Mouse (Mus musculus) neural tube, embryonic 11.5 days (tissue): ENCODE results near the gene Znrd1as. TPM values are rescaled to one million over a fixed set of nuclear protein-coding genes. Genes with fewer than 3 reads are reported as not detected.

Source experiments
- ATAC-seq: fragments of 200-750 bp; cut with Nextera tagmentation; 2 replicates; pipeline ENCODE4 v1.8.0; 2017; ENCODE audit warnings: moderate number of reproducible peaks, mild to moderate bottlenecking, moderate TSS enrichment, moderate library complexity; ENCODE audit not compliant: insufficient read depth, low FRiP score, low TSS enrichment
- DNase-seq: peaks from one replicate; pipeline ENCODE4 v3.0.0-alpha.2; 2015; ENCODE audit warnings: low spot score
- H3K27ac ChIP-seq: fragments of 300-500 bp; sonication (generic); 2 replicates; pipeline ENCODE4 v1.5.1; 2014; ENCODE audit warnings: low read depth, mild to moderate bottlenecking, low read length
- H3K27me3 ChIP-seq: fragments of 300-500 bp; sonication (generic); 2 replicates; pipeline ENCODE4 v1.6.1; 2014; ENCODE audit warnings: mild to moderate bottlenecking, low read length, mixed read lengths; ENCODE audit not compliant: control insufficient read depth, insufficient read depth
- H3K36me3 ChIP-seq: fragments of 300-500 bp; sonication (generic); 2 replicates; pipeline ENCODE4 v1.6.1; 2014; ENCODE audit warnings: mild to moderate bottlenecking, low read length, moderate library complexity, mixed read lengths; ENCODE audit not compliant: control insufficient read depth, insufficient read depth
- H3K4me1 ChIP-seq: fragments of 300-500 bp; sonication (generic); 2 replicates; pipeline ENCODE4 v1.6.1; 2014; ENCODE audit warnings: low read length, mixed read lengths; ENCODE audit not compliant: control insufficient read depth, insufficient read depth
- H3K4me2 ChIP-seq: fragments of 300-500 bp; sonication (generic); 2 replicates; pipeline ENCODE4 v1.6.1; 2014; ENCODE audit warnings: low read depth, mild to moderate bottlenecking, moderate library complexity
- H3K4me3 ChIP-seq: fragments of 300-500 bp; sonication (generic); 2 replicates; pipeline ENCODE4 v1.5.1; 2014; ENCODE audit warnings: low read depth, low read length
- H3K9ac ChIP-seq: fragments of 300-500 bp; sonication (generic); 2 replicates; pipeline ENCODE4 v1.6.1; 2014; ENCODE audit warnings: mild to moderate bottlenecking, low read length
- H3K9me3 ChIP-seq: fragments of 300-500 bp; sonication (generic); 2 replicates; pipeline ENCODE4 v1.6.1; 2016; ENCODE audit warnings: low read length; ENCODE audit not compliant: control insufficient read depth
- WGBS: fragments of 180-500 bp; shearing (Covaris S2); extraction: QIAGEN DNeasy Blood & Tissue Kit; methylation state at CpG from one replicate; pipeline ENCODE4 v1.1.7; 2014; 5-methylcytosine and 5-hydroxymethylcytosine counted together
- polyA plus RNA-seq: library from polyadenylated mRNA; unstranded; fragments of >200 nt; fragmentation: Nextera tagmentation; extraction: Ambion mirVana; gene quantifications from 2 replicates; pipeline ENCODE4 v1.2.1, GENCODE M21; 2014

Znrd1as gene
- polyA plus RNA-seq, 1 experiment from 2014 or later, result 7.8 TPM

DNA sequence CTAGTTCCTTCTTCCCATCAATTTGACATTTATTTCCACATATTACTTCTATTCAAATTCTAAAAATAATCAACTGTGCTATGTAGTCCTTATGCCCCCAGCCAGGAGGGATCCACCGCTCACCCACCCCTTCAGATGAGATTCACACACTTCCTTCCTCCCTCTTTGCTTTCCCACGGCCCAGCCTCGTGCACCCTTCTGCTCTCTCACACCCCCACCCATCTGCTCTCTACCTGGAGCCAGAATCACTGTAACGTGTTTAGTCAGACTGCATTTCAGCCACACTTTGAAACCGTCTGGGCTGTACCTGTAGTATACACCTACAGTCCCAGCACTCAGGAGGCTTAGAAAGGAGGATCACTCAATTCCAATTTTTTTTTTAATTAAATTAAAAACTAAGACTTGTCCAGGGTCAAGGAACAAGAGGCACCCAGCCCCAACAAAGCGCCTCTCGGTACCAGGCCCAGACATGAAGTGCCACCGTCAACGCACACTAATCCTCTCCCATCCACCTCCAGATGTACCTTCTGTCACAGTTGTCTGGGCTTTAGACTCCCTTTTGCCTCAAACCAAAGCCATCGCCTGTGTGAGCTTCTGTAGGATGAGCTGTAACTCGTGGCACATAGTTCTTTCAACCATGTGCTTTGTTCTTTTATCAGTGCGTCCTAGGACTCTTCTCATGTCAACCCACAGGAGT, 29.0 kb upstream of the Znrd1as start:
- H3K27ac ChIP-seq, result no peak overlapping the region
- no peaks in the 10 kb centered on the region for H3K4me1 ChIP-seq
- WGBS, result 78% methylated on average over 12 of the region's 12 CpGs
- no peaks in the 10 kb centered on the region for H3K27me3 ChIP-seq
- DNase-seq (no peak), ATAC-seq (no peak)
- H3K36me3 ChIP-seq, result no peaks in the 10 kb centered on the region
- H3K4me3 ChIP-seq, result no peak overlapping the region
- H3K9ac ChIP-seq, result no peak overlapping the region
- H3K9me3 ChIP-seq, result no peaks in the 10 kb centered on the region
- no peak overlapping the region for H3K4me2 ChIP-seq

DNA sequence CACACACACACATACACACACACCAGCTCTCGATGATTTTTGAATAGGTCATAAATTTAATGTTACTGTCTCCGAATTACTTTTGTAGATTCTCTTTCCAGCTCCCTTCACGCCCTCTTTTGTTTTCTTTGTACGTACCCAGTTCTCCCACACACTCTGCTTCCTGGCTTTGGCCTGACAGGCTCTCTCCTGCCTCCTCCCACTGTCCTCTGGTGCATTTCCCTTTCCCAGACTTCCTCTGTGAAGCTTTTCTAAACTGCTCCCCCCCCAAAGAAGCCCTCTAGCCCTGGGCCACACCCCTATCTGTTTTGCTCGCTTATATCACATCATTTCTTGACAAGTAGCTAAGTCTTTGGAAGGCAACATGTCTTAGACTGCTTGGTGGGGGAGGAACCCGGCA, 28.2 kb upstream of the Znrd1as start:
- Histone ChIP-seq H3K4me2 (no peak overlapping the region), H3K27ac (no peak overlapping the region), H3K36me3 (no peaks in the 10 kb centered on the region), H3K9ac (no peak overlapping the region), H3K27me3 (no peaks in the 10 kb centered on the region), H3K9me3 (no peaks in the 10 kb centered on the region), H3K4me1 (no peaks in the 10 kb centered on the region), H3K4me3 (no peak overlapping the region)
- WGBS, result 74% methylated on average over 6 of the region's 6 CpGs
- ATAC-seq, result no peak
- DNase-seq, result no peak

DNA sequence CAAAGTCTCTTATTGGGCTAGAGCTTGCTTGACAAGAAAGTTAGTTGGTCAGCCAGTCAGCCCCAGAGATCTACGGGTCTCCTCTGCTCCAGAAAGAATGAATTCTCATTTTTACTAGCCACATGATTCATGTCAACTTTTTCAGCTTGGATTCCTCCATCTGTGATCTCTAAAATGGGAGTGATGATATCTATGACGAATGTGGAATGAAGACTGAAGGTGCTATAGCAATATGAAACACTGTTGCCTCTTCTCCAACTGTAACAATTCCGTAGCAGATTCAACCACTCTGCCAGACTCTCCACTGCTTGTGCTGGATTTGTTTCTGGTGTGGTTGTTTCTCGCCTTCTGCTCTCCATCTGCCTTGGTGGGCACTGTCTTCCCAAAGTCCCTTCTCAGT, 27.3 kb upstream of the Znrd1as start:
- Histone ChIP-seq H3K4me3 (no peak overlapping the region), H3K9ac (no peak overlapping the region), H3K9me3 (no peaks in the 10 kb centered on the region), H3K36me3 (no peaks in the 10 kb centered on the region), H3K27ac (no peak overlapping the region), H3K27me3 (no peaks in the 10 kb centered on the region), H3K4me1 (no peaks in the 10 kb centered on the region), H3K4me2 (no peak overlapping the region)
- ATAC-seq (no peak), DNase-seq (no peak)
- 79% methylated on average over 4 of the region's 4 CpGs for whole genome bisulfite sequencing

DNA sequence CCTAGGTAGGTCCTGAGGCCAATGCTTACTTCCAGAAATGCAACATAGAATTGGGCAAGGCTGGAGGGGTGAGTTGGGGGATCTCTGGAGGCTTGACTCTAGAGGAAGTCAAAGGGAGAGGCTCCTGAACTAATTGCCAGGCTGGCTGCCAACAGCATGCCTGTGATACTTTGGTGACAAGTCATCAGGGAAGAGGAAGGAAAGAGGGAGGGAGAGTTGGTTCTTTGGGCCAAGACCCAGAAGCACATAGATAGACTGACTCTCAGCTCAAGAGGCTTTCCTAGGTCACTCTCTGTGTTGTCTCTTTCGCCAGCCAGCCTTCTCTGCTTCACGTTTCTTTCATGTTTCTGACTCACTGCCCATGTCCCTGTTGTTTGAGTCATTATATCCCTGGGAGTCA, 26.6 kb upstream of the Znrd1as start:
- Histone ChIP-seq H3K9ac (no peak overlapping the region), H3K27ac (no peak overlapping the region), H3K4me3 (no peak overlapping the region), H3K9me3 (no peaks in the 10 kb centered on the region), H3K36me3 (no peaks in the 10 kb centered on the region), H3K27me3 (no peaks in the 10 kb centered on the region), H3K4me2 (no peak overlapping the region), H3K4me1 (no peaks in the 10 kb centered on the region)
- ATAC-seq (no peak), DNase-seq (no peak)
- WGBS, result 83% methylated on average over 2 of the region's 2 CpGs

DNA sequence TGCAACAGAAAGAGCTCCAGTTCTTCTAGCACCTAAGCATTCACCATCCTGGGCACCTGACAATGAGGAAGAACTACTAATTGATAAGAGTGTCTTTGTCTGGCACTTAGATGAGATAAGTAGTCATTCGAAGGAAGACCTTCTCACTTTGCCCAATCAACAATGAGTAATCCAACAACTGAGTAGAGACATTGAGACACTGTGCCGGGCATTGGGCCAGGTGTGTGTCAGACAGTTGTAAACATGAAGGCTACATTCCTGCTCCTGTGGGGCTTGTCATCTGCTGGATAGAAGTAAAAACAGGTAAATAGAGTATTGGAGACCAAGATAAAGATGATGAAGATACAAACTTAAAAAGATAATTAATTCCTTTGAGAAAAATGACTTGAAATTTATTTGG, 20.3 kb upstream of the Znrd1as start:
- peaks cover 10% of the 10 kb centered on the region for H3K27me3 ChIP-seq
- WGBS, result 88% methylated on average over 2 of the region's 2 CpGs

DNA sequence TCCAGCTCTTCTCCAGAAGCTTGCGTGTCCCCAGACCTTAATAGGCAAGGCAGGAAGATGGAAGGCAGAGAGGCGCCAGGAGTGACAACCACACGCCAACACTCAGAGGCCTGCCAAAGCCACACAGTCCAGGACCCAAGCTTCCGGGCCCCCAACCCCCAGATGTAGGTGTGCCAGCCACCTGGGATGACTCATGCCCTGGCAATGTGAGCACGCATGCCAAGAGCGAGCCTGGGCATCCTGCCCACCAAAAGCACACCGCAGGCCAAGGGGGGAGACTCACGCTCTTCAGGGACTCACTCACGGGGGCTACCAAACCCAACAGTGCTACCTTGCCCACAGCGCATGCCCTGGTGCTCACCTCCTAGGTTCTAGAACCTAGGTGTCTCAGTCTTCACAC, 16.0 kb upstream of the Znrd1as start:
- WGBS, result 59% methylated on average over 10 of the region's 10 CpGs
- Histone ChIP-seq H3K4me2 (peak overlapping the region; percentile 54), H3K27ac (no peak overlapping the region), H3K27me3 (peaks cover 31% of the 10 kb centered on the region), H3K4me1 (peaks cover 6% of the 10 kb centered on the region; the same call in 1 of the 2 replicates), H3K36me3 (no peaks in the 10 kb centered on the region), H3K4me3 (no peak overlapping the region), H3K9ac (no peak overlapping the region), H3K9me3 (no peaks in the 10 kb centered on the region)
- ATAC-seq (no peak), DNase-seq (no peak)

More for the DNA sequence above, 20.3 kb upstream of the Znrd1as start:
- Histone ChIP-seq H3K4me3 (no peak overlapping the region), H3K36me3 (no peaks in the 10 kb centered on the region), H3K4me1 (peaks cover 5% of the 10 kb centered on the region; the same call in 1 of the 2 replicates), H3K4me2 (no peak overlapping the region), H3K9me3 (no peaks in the 10 kb centered on the region), H3K27ac (no peak overlapping the region), H3K9ac (no peak overlapping the region)
- ATAC-seq (no peak), DNase-seq (no peak)

DNA sequence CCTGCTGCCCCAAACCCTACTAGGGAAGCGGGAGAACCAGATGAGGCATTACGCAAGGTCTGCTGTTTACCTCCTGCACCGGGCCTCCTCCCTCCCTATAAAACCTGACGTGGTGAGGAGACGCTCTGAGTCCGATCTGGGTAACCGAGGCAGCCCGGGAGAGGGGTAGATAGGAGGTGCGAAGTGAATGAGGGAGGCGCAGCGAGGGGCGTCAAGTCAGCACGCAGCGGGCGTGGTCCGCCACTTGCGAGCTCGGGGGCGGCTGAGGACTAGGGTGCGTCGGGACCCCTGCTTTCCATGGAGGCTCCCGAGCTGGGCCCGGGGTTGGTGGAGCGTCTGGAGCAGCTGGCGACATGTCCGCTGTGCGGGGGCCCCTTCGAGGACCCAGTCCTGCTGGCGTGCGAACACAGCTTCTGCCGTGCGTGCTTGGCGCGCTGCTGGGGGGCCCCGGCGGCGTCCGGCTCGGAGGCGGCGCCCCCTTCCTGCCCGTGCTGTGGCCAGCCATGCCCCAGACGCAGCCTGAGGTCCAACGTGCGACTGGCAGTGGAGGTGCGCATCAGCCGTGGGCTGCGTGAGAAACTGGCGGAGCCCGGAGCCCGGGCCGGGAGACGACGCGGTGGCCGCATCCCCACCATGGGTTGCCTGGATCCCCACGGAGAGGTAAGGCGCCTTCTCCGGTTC, 15.5 kb upstream of the Znrd1as start, which contains the start of gene Rnf39:
Gene Rnf39 (plus strand): TSS at position 128 of the 681 bp plus-strand sequence.
- Histone ChIP-seq H3K27me3 (peaks cover 31% of the 10 kb centered on the region), H3K4me1 (peaks cover 8% of the 10 kb centered on the region; the same call in 1 of the 2 replicates), H3K9me3 (no peaks in the 10 kb centered on the region), H3K27ac (no peak within 1 kb of the TSS), H3K36me3 (no peaks in the 10 kb centered on the region), H3K9ac (peak within 1 kb of the TSS; percentile 41), H3K4me3 (peak within 1 kb of the TSS; percentile 33), H3K4me2 (peak within 1 kb of the TSS; percentile 54)
- ATAC-seq (no peak), DNase-seq (peak; percentile 17)
- 2% methylated on average over 58 of the region's 59 CpGs for WGBS

DNA sequence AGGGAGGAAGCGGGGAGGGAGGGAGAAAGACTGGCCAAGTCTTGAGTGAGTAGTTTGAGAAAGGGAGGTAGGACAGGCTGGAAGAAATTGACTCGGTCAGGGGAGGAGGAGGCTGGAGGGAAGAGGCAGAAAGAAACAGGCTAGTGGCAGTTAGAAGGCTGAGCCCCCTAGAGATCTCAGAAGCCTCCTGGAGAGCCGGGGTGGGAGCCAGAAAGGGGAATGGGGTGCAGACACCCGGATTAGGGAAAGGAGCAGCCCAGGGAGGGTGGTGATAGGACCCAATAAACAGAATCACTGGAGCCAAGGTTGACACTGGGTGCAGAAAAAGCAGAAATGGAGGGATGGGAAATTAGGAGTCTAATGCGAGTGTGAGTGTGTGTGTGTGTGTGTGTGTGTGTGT, 14.7 kb upstream of the Znrd1as start:
- no peak for DNase-seq
- H3K27ac ChIP-seq, result no peak overlapping the region
- no peak overlapping the region for H3K4me3 ChIP-seq
- no peak overlapping the region for H3K9ac ChIP-seq
- no peak for ATAC-seq
- no peaks in the 10 kb centered on the region for H3K36me3 ChIP-seq
- WGBS, result 18% methylated on average over 5 of the region's 5 CpGs
- H3K4me1 ChIP-seq, result peaks cover 8% of the 10 kb centered on the region; the same call in 1 of the 2 replicates
- H3K27me3 ChIP-seq, result peaks cover 31% of the 10 kb centered on the region
- H3K9me3 ChIP-seq, result no peaks in the 10 kb centered on the region
- no peak overlapping the region for H3K4me2 ChIP-seq
